Mouse (Mus musculus): ENCODE data around the gene Actrt3. TPM values are rescaled to one million over a fixed set of nuclear protein-coding genes. Genes with fewer than 3 reads are reported as not detected.

Gene Actrt3
- total RNA-seq, 1 experiment, result not detected

DNA sequence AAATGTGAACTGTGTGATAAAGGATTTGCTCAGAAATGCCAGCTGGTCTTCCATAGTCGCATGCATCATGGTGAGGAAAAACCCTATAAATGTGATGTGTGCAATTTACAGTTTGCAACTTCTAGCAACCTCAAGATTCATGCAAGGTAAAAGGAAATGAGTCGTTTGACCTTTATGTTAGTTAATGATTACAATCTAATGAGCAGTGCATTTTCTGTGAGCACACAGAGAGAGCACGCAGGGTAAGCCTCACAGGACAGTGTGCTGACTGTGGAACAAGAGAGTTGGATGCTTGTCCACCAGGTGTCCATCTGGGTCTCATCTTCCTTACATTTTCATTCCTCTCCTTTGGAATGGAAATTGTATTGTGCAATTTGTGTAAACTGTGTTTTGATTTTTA lies 9.3 kb upstream of the Actrt3 start:
- no peak for TF ChIP-seq MAFK (IDR thresholded peaks at IDR 0.05; ENCODE audit: insufficient read depth, low read depth, low read length)
- TF ChIP-seq ZNF384 (IDR thresholded peaks at IDR 0.05; ENCODE audit: low read depth, low read length), result no peak
- TF ChIP-seq ZC3H11A (IDR thresholded peaks at IDR 0.05; ENCODE audit: borderline replicate concordance, low read depth, low read length), result no peak
- TF ChIP-seq HCFC1 (IDR thresholded peaks at IDR 0.05; ENCODE audit: borderline replicate concordance, insufficient read depth, low read length), result no peak
- no peak for TF ChIP-seq CHD2 (IDR thresholded peaks at IDR 0.05; ENCODE audit: low read depth, low read length)
- in situ Hi-C loops (cut with MboI; ENCODE audit: low sequenced_read_pairs in 2 of 2, unreplicated experiment in 2 of 2), result no loop called here
- no peaks in the 10 kb centered on the region for H3K9me3 ChIP-seq (ENCODE audit: control insufficient read depth, insufficient read depth, low read depth, low read length)
- H3K27ac ChIP-seq (ENCODE audit: insufficient read depth, low read depth, low read length, poor library complexity, severe bottlenecking), result no peak overlapping the region
- H3K4me1 ChIP-seq (ENCODE audit: control insufficient read depth in 2 of 2, insufficient read depth in 2 of 2, low read length in 2 of 2, poor library complexity in 1 of 2), result peaks cover 0 to 10% of the 10 kb centered on the region in 2 experiments; a peak in 1 of 4 replicates
- no peak overlapping the region for H3K9ac ChIP-seq (ENCODE audit: insufficient read depth, low read depth, low read length, poor library complexity, severe bottlenecking)
- no peak overlapping the region for H3K4me3 ChIP-seq (ENCODE audit: insufficient read depth in 1 of 2, low read depth in 1 of 2, low read length in 2 of 2, poor library complexity in 1 of 2, severe bottlenecking in 1 of 2)
- no peak for DNase-seq (ENCODE audit: low read depth, low spot score)
- H3K36me3 ChIP-seq (ENCODE audit: control insufficient read depth, insufficient read depth, low read length, poor library complexity, severe bottlenecking), result peaks cover 35% of the 10 kb centered on the region

GRCm38 (mm10) chr3:30603256-30603655 lies 3.5 kb upstream of the Actrt3 start:
- TF ChIP-seq MAFK (IDR thresholded peaks at IDR 0.05; ENCODE audit: insufficient read depth, low read depth, low read length) (no peak), ZNF384 (IDR thresholded peaks at IDR 0.05; ENCODE audit: low read depth, low read length) (no peak), HCFC1 (IDR thresholded peaks at IDR 0.05; ENCODE audit: borderline replicate concordance, insufficient read depth, low read length) (no peak), ZC3H11A (IDR thresholded peaks at IDR 0.05; ENCODE audit: borderline replicate concordance, low read depth, low read length) (no peak), CHD2 (IDR thresholded peaks at IDR 0.05; ENCODE audit: low read depth, low read length) (no peak)
- H3K4me3 ChIP-seq (ENCODE audit: insufficient read depth in 1 of 2, low read depth in 1 of 2, low read length in 2 of 2, poor library complexity in 1 of 2, severe bottlenecking in 1 of 2), result peak overlapping the region; percentile 91 to 97
- peaks cover 13% of the 10 kb centered on the region; the same call in 1 of the 2 replicates for H3K36me3 ChIP-seq (ENCODE audit: control insufficient read depth, insufficient read depth, low read length, poor library complexity, severe bottlenecking)
- H3K9ac ChIP-seq (ENCODE audit: insufficient read depth, low read depth, low read length, poor library complexity, severe bottlenecking), result peak overlapping the region; percentile 50; the same call in 1 of the 2 replicates
- in situ Hi-C loops (cut with MboI; ENCODE audit: low sequenced_read_pairs in 2 of 2, unreplicated experiment in 2 of 2), result no loop called here
- DNase-seq (ENCODE audit: low read depth, low spot score), result no peak
- peaks cover 0 to 5% of the 10 kb centered on the region in 2 experiments; a peak in 1 of 4 replicates for H3K4me1 ChIP-seq (ENCODE audit: control insufficient read depth in 2 of 2, insufficient read depth in 2 of 2, low read length in 2 of 2, poor library complexity in 1 of 2)
- no peak overlapping the region for H3K27ac ChIP-seq (ENCODE audit: insufficient read depth, low read depth, low read length, poor library complexity, severe bottlenecking)
- no peaks in the 10 kb centered on the region for H3K9me3 ChIP-seq (ENCODE audit: control insufficient read depth, insufficient read depth, low read depth, low read length)

DNA sequence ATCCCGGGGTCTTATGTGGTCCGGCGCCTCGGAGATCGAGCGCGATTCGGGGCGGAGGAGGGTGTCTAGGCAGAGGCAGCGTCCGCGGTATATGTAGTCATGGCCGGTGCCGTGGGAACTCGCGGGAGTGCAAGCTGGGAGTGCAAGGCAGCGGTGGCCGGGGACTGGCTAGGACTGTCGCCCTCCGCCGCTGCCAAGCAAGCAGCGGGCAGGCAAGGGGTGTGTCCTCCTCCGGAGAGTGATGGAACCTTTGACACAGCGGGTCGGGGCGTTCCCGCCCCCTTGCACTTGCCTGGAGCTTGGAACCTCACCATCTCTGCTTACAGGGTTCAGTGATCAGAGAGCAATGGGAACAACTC lies 3.0 kb upstream of the Actrt3 start:
- in situ Hi-C loops (cut with MboI; ENCODE audit: low sequenced_read_pairs in 2 of 2, unreplicated experiment in 2 of 2), result no loop called here
- H3K9me3 ChIP-seq (ENCODE audit: control insufficient read depth, insufficient read depth, low read depth, low read length), result no peaks in the 10 kb centered on the region
- H3K9ac ChIP-seq (ENCODE audit: insufficient read depth, low read depth, low read length, poor library complexity, severe bottlenecking), result peak overlapping the region; percentile 96
- peaks cover 0 to 5% of the 10 kb centered on the region in 2 experiments; a peak in 1 of 4 replicates for H3K4me1 ChIP-seq (ENCODE audit: control insufficient read depth in 2 of 2, insufficient read depth in 2 of 2, low read length in 2 of 2, poor library complexity in 1 of 2)
- DNase-seq (ENCODE audit: low read depth, low spot score), result no peak
- TF ChIP-seq CHD2 (IDR thresholded peaks at IDR 0.05; ENCODE audit: low read depth, low read length) (no peak), MAFK (IDR thresholded peaks at IDR 0.05; ENCODE audit: insufficient read depth, low read depth, low read length) (no peak), ZNF384 (IDR thresholded peaks at IDR 0.05; ENCODE audit: low read depth, low read length) (no peak), ZC3H11A (IDR thresholded peaks at IDR 0.05; ENCODE audit: borderline replicate concordance, low read depth, low read length) (0 out of 2 replicates have a peak, but pooled peaks have one; percentile 1), HCFC1 (IDR thresholded peaks at IDR 0.05; ENCODE audit: borderline replicate concordance, insufficient read depth, low read length) (no peak)
- H3K36me3 ChIP-seq (ENCODE audit: control insufficient read depth, insufficient read depth, low read length, poor library complexity, severe bottlenecking), result peaks cover 11% of the 10 kb centered on the region; the same call in 1 of the 2 replicates
- peak overlapping the region; percentile 89 for H3K27ac ChIP-seq (ENCODE audit: insufficient read depth, low read depth, low read length, poor library complexity, severe bottlenecking)
- peak overlapping the region; percentile 91 to 97 for H3K4me3 ChIP-seq (ENCODE audit: insufficient read depth in 1 of 2, low read depth in 1 of 2, low read length in 2 of 2, poor library complexity in 1 of 2, severe bottlenecking in 1 of 2)

- H3K36me3 ChIP-seq (ENCODE audit: control insufficient read depth, insufficient read depth, low read length, poor library complexity, severe bottlenecking), result peaks cover 7% of the 10 kb centered on the region; the same call in 1 of the 2 replicates
- H3K9ac ChIP-seq (ENCODE audit: insufficient read depth, low read depth, low read length, poor library complexity, severe bottlenecking), result peak within 1 kb of the TSS; percentile 96
- peaks cover 0 to 3% of the 10 kb centered on the region in 2 experiments; a peak in 1 of 4 replicates for H3K4me1 ChIP-seq (ENCODE audit: control insufficient read depth in 2 of 2, insufficient read depth in 2 of 2, low read length in 2 of 2, poor library complexity in 1 of 2)
- in situ Hi-C loops (cut with MboI; ENCODE audit: low sequenced_read_pairs in 2 of 2, unreplicated experiment in 2 of 2), result no loop called here
- TF ChIP-seq CHD2 (IDR thresholded peaks at IDR 0.05; ENCODE audit: low read depth, low read length), result no peak
- TF ChIP-seq ZNF384 (IDR thresholded peaks at IDR 0.05; ENCODE audit: low read depth, low read length), result no peak
- TF ChIP-seq HCFC1 (IDR thresholded peaks at IDR 0.05; ENCODE audit: borderline replicate concordance, insufficient read depth, low read length), result peak; percentile 97
- TF ChIP-seq MAFK (IDR thresholded peaks at IDR 0.05; ENCODE audit: insufficient read depth, low read depth, low read length), result no peak
- peak within 1 kb of the TSS; percentile 91 to 97 for H3K4me3 ChIP-seq (ENCODE audit: insufficient read depth in 1 of 2, low read depth in 1 of 2, low read length in 2 of 2, poor library complexity in 1 of 2, severe bottlenecking in 1 of 2)
- H3K27ac ChIP-seq (ENCODE audit: insufficient read depth, low read depth, low read length, poor library complexity, severe bottlenecking), result peak within 1 kb of the TSS; percentile 89
- no peaks in the 10 kb centered on the region for H3K9me3 ChIP-seq (ENCODE audit: control insufficient read depth, insufficient read depth, low read depth, low read length)
- peak; percentile 95 for DNase-seq (ENCODE audit: low read depth, low spot score)
Observed at GRCm38 (mm10) chr3:30602065-30602739, 2.5 kb upstream of the Actrt3 start, which contains the start of gene Mynn. Mynn (plus strand) TSS chr3:30602065.

Data from ES-E14 (cell line).